Mouse (Mus musculus) monocyte, adult 5-6 weeks (primary cell): ENCODE data around the gene Sprn. TPM values are rescaled to one million over a fixed set of nuclear protein-coding genes. Genes with fewer than 3 reads are reported as not detected.
A peak's percentile ranks its signal among the peaks of the same experiment; 100 is the strongest.

ENCODE experiments used
- ATAC-seq: fragments of 153-309, 156-312 bp; replicated peaks from 2 replicates; pipeline ENCODE4 v1.8.0; 2017; ENCODE audit warnings: mild to moderate bottlenecking; ENCODE audit not compliant: low TSS enrichment, insufficient number of reproducible peaks, severe bottlenecking, poor library complexity, low FRiP score
- total RNA-seq: library from RNA; stranded (forward); fragments of 200-1000, 200-491, 200-594 nt; gene quantifications from 3 replicates; pipeline ENCODE4 v1.2.3, GENCODE M21; 2017

The Sprn gene
- total RNA-seq, 1 experiment from 2014 or later: not detected

DNA sequence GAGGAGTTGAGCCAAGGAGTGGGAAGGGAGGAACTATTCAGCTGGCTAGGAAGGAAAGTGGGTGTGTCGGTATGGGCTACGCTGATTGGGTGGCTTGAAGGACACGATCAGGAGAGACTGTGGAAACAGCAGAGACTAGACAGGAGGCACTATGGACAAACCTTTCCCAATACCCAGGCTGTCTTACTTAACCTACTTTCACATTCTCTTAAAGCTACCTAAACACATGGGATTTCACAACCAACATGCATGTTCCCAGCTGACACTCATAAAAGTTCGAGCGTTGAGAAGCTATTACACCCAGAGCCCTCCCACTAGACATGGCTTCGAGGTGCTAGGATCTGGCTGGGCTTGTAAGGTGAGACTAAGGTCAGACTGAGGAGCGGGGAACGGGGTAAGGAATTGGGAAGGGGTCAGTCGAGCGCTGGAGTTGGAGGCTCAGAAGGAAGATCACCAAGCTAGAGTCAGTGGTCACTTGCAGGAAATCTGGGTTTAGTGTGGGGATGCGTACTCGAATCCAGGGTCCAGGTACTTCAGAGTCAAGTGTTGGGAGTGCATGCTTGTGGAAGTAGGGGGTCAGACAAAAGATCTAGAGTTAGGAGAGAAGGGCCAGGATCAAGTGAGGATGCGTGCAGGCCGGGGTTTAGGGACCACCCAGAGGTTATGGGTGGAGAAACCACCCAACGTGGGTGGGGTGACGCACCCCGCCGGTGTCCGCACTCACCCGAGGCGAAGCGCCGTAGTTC, 38.9 kb downstream of the Sprn start, which contains the start of gene Paox:
Paox (plus strand) TSS at position 217 of the 746 bp plus-strand sequence.
- peak; percentile 72 for ATAC-seq

DNA sequence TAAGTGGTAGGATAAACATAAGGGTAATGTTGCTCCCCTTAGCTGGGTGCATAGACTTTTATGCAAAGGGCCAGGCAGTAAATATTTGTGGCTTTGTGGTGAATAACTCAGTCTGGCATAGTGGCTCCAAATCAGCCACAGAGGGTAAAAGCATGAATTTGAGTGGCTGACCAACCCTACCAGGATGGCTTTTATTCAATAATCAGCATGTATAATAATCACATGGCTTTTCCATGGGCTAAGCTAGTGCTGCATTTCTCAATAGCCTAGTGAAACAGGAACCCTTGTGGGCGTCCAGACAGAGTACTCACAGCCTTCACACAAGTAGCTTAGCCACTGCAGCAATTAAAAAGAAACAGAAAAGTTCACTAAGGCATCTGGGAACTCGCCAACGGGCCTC, 42.7 kb downstream of the Sprn start:
- no peak for ATAC-seq

GRCm38 (mm10) chr7:140104009-140104408, 50.7 kb downstream of the Sprn start:
- no peak for ATAC-seq

- peak; percentile 82 for ATAC-seq
Observed at GRCm38 (mm10) chr7:140101993-140102860, 52.5 kb downstream of the Sprn start, which contains the start of gene Fuom. Gene Fuom (minus strand): TSS chr7:140102441.

DNA sequence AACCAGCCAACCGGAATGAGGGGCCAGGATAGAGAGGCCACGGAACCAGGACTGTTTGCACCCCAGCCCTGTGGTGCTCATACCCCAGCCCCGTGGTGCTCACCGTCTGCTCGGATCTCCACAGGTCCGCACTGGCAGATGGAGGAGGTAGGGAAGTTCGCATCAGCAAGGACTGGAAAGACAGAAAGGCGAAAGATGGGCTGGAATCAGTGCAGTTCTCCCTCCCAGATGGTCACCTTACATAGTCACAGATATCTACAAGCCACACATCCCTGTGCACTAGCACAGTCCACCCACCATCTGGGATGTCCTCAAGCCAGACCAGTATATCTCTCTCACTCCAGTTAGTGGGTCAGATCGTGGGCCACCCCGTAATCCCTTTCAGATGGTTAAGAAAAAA, 53.2 kb downstream of the Sprn start:
- ATAC-seq: no peak

Other genes starting within 250 kb of the Sprn start
- gene Utf1, start 211.1 kb downstream of the Sprn start, total RNA-seq: not detected in 3 replicates
- 1.5 TPM in 1 of 3 replicates, not detected in the others for gene 6430531B16Rik, start 176.1 kb downstream of the Sprn start, total RNA-seq
- 10.2 to 54.2 TPM (median 40.8 TPM) in 3 replicates for gene Adam8, start 162.3 kb downstream of the Sprn start, total RNA-seq
- gene Zfp511, start 118.5 kb downstream of the Sprn start, total RNA-seq: 27.4 to 31.4 TPM (median 27.6 TPM) in 3 replicates
- gene Tubgcp2, start 118.2 kb downstream of the Sprn start, total RNA-seq: 16.3 to 28.9 TPM (median 26.9 TPM) in 3 replicates
- gene Msx3, start 105.8 kb downstream of the Sprn start, total RNA-seq: not detected in 3 replicates
- 0.68 TPM in 1 of 3 replicates, not detected in the others for gene Caly, start 72.3 kb downstream of the Sprn start, total RNA-seq
- not detected in 3 replicates for gene Prap1, start 61.5 kb downstream of the Sprn start, total RNA-seq
- 2.8 to 7.7 TPM (median 4.5 TPM) in 3 replicates for gene Fuom, start 52.4 kb downstream of the Sprn start, total RNA-seq
- gene Paox, start 39.1 kb downstream of the Sprn start, total RNA-seq: 0.87 to 1.5 TPM (median 1.2 TPM) in 3 replicates
- gene Echs1, start 38.4 kb downstream of the Sprn start, total RNA-seq: 37.8 to 42.3 TPM (median 41.5 TPM) in 3 replicates
- gene Mtg1, start 17.3 kb downstream of the Sprn start, total RNA-seq: 3.7 to 7.6 TPM (median 4.4 TPM) in 3 replicates
- not detected in 3 replicates for gene Olfr522, start 9.9 kb upstream of the Sprn start, total RNA-seq
- gene Olfr523, start 18.3 kb upstream of the Sprn start, total RNA-seq: not detected in 3 replicates
- gene Olfr524, start 51.1 kb upstream of the Sprn start, total RNA-seq: not detected in 3 replicates
- 0.39 to 0.48 TPM in 2 of 3 replicates, not detected in the other for gene Cd163l1, start 63.4 kb upstream of the Sprn start, total RNA-seq
- 0.85 to 2.5 TPM in 2 of 3 replicates, not detected in the other for gene 5830411N06Rik, start 92.4 kb upstream of the Sprn start, total RNA-seq
- not detected in 3 replicates for gene Olfr525, start 166.0 kb upstream of the Sprn start, total RNA-seq
- gene Olfr527, start 179.1 kb upstream of the Sprn start, total RNA-seq: not detected in 3 replicates
- gene Olfr60, start 206.8 kb upstream of the Sprn start, total RNA-seq: not detected in 3 replicates
- not detected in 3 replicates for gene Olfr530, start 221.5 kb upstream of the Sprn start, total RNA-seq
- 0.10 TPM in 1 of 3 replicates, not detected in the others for gene Olfr531, start 248.0 kb upstream of the Sprn start, total RNA-seq